Mouse (Mus musculus): ENCODE results near the gene Atg10. TPM values are rescaled to one million over a fixed set of nuclear protein-coding genes. Genes with fewer than 3 reads are reported as not detected.

The Atg10 gene
- polyA plus RNA-seq, 1 experiment from 2014 or later: 17.0 TPM

- Histone ChIP-seq H3K9me3 (replicated peaks) (no peaks in the 10 kb centered on the region), H3K27ac (no peak overlapping the region), H3K4me1 (no peaks in the 10 kb centered on the region), H3K9ac (no peak overlapping the region), H3K4me3 (no peak overlapping the region), H3K4me2 (replicated peaks) (no peak overlapping the region), H3K27me3 (no peaks in the 10 kb centered on the region), H3K36me3 (no peaks in the 10 kb centered on the region)
- no peak for ATAC-seq (ENCODE audit: low FRiP score)
- 85% methylated on average over 5 of the region's 5 CpGs for WGBS
These were observed 67.5 kb downstream of the Atg10 start for GRCm38 (mm10) chr13:91156308-91156707.

- no peak overlapping the region for H3K4me2 ChIP-seq (replicated peaks)
- no peaks in the 10 kb centered on the region for H3K27me3 ChIP-seq
- WGBS: 82% methylated on average over 4 of the region's 4 CpGs
These were observed 68.2 kb downstream of the Atg10 start for GRCm38 (mm10) chr13:91155429-91156207.

GRCm38 (mm10) chr13:91154622-91155021, 69.1 kb downstream of the Atg10 start:
- 79% methylated on average over 7 of the region's 7 CpGs for WGBS
- H3K4me2 ChIP-seq (replicated peaks): no peak overlapping the region
- H3K4me1 ChIP-seq: no peaks in the 10 kb centered on the region
- H3K27me3 ChIP-seq: no peaks in the 10 kb centered on the region
- no peak for ATAC-seq (ENCODE audit: low FRiP score)
- no peak overlapping the region for H3K27ac ChIP-seq
- H3K36me3 ChIP-seq: no peaks in the 10 kb centered on the region
- no peaks in the 10 kb centered on the region for H3K9me3 ChIP-seq (replicated peaks)
- no peak overlapping the region for H3K4me3 ChIP-seq
- H3K9ac ChIP-seq: no peak overlapping the region

More at GRCm38 (mm10) chr13:91155429-91156207, 68.2 kb downstream of the Atg10 start:
- Histone ChIP-seq H3K4me3 (no peak overlapping the region), H3K27ac (no peak overlapping the region), H3K36me3 (no peaks in the 10 kb centered on the region), H3K9ac (no peak overlapping the region), H3K4me1 (no peaks in the 10 kb centered on the region), H3K9me3 (replicated peaks) (no peaks in the 10 kb centered on the region)
- no peak for ATAC-seq (ENCODE audit: low FRiP score)

- no peak for ATAC-seq (ENCODE audit: low FRiP score)
- no peaks in the 10 kb centered on the region for H3K27me3 ChIP-seq
- no peaks in the 10 kb centered on the region for H3K36me3 ChIP-seq
- H3K9ac ChIP-seq: no peak overlapping the region
- no peaks in the 10 kb centered on the region for H3K4me1 ChIP-seq
- H3K4me2 ChIP-seq (replicated peaks): no peak overlapping the region
- no peak overlapping the region for H3K4me3 ChIP-seq
- no peaks in the 10 kb centered on the region for H3K9me3 ChIP-seq (replicated peaks)
- no peak overlapping the region for H3K27ac ChIP-seq
These were observed 87.4 kb downstream of the Atg10 start for GRCm38 (mm10) chr13:91136337-91136736.

GRCm38 (mm10) chr13:91133334-91133890, 90.4 kb downstream of the Atg10 start:
- 72% methylated on average over 5 of the region's 5 CpGs for WGBS
- H3K9ac ChIP-seq: no peak overlapping the region
- no peak overlapping the region for H3K27ac ChIP-seq
- H3K4me3 ChIP-seq: no peak overlapping the region
- no peak for ATAC-seq (ENCODE audit: low FRiP score)
- no peak overlapping the region for H3K4me2 ChIP-seq (replicated peaks)
- H3K9me3 ChIP-seq (replicated peaks): no peaks in the 10 kb centered on the region
- no peaks in the 10 kb centered on the region for H3K27me3 ChIP-seq
- peaks cover 7% of the 10 kb centered on the region for H3K4me1 ChIP-seq
- no peaks in the 10 kb centered on the region for H3K36me3 ChIP-seq

- H3K36me3 ChIP-seq: no peaks in the 10 kb centered on the region
- H3K4me1 ChIP-seq: peaks cover 7% of the 10 kb centered on the region
- no peaks in the 10 kb centered on the region for H3K27me3 ChIP-seq
- peak; percentile 82 for ATAC-seq (ENCODE audit: low FRiP score)
- H3K9me3 ChIP-seq (replicated peaks): no peaks in the 10 kb centered on the region
- H3K4me2 ChIP-seq (replicated peaks): peak overlapping the region; percentile 24; the same call in 1 of the 2 replicates
- H3K27ac ChIP-seq: peak overlapping the region; percentile 79
- WGBS: 25% methylated on average over 7 of the region's 7 CpGs
- no peak overlapping the region for H3K9ac ChIP-seq
- H3K4me3 ChIP-seq: no peak overlapping the region
These were observed 94.7 kb downstream of the Atg10 start for GRCm38 (mm10) chr13:91129071-91129470.

GRCm38 (mm10) chr13:91128581-91128980, 95.2 kb downstream of the Atg10 start:
- peak overlapping the region; percentile 79 for H3K27ac ChIP-seq
- peak; percentile 78 for ATAC-seq (ENCODE audit: low FRiP score)
- WGBS: 36% methylated on average over 1 of the region's 1 CpGs
- H3K27me3 ChIP-seq: no peaks in the 10 kb centered on the region
- H3K36me3 ChIP-seq: no peaks in the 10 kb centered on the region
- H3K4me1 ChIP-seq: peaks cover 7% of the 10 kb centered on the region
- no peak overlapping the region for H3K9ac ChIP-seq
- peak overlapping the region; percentile 24 for H3K4me2 ChIP-seq (replicated peaks)
- H3K4me3 ChIP-seq: no peak overlapping the region
- H3K9me3 ChIP-seq (replicated peaks): no peaks in the 10 kb centered on the region

GRCm38 (mm10) chr13:91118156-91118555, 105.6 kb downstream of the Atg10 start:
- 85% methylated on average over 4 of the region's 4 CpGs for WGBS
- no peaks in the 10 kb centered on the region for H3K27me3 ChIP-seq
- H3K9ac ChIP-seq: no peak overlapping the region
- no peak overlapping the region for H3K4me2 ChIP-seq (replicated peaks)
- no peak overlapping the region for H3K4me3 ChIP-seq
- H3K36me3 ChIP-seq: no peaks in the 10 kb centered on the region
- ATAC-seq (ENCODE audit: low FRiP score): no peak
- no peaks in the 10 kb centered on the region for H3K4me1 ChIP-seq
- H3K27ac ChIP-seq: no peak overlapping the region
- H3K9me3 ChIP-seq (replicated peaks): no peaks in the 10 kb centered on the region

GRCm38 (mm10) chr13:91114880-91115279, 108.9 kb downstream of the Atg10 start:
- H3K27ac ChIP-seq: no peak overlapping the region
- H3K4me3 ChIP-seq: no peak overlapping the region
- H3K9me3 ChIP-seq (replicated peaks): no peaks in the 10 kb centered on the region
- no peaks in the 10 kb centered on the region for H3K4me1 ChIP-seq
- no peaks in the 10 kb centered on the region for H3K27me3 ChIP-seq
- no peak overlapping the region for H3K9ac ChIP-seq
- ATAC-seq (ENCODE audit: low FRiP score): no peak
- WGBS: 98% methylated on average over 3 of the region's 3 CpGs
- H3K4me2 ChIP-seq (replicated peaks): no peak overlapping the region
- no peaks in the 10 kb centered on the region for H3K36me3 ChIP-seq

GRCm38 (mm10) chr13:91107308-91107946, 116.3 kb downstream of the Atg10 start:
- H3K36me3 ChIP-seq: no peaks in the 10 kb centered on the region
- H3K4me3 ChIP-seq: no peak overlapping the region
- H3K27ac ChIP-seq: no peak overlapping the region
- ATAC-seq (ENCODE audit: low FRiP score): no peak
- H3K9me3 ChIP-seq (replicated peaks): no peaks in the 10 kb centered on the region
- H3K4me1 ChIP-seq: no peaks in the 10 kb centered on the region
- no peak overlapping the region for H3K9ac ChIP-seq
- 93% methylated on average over 9 of the region's 9 CpGs for WGBS
- no peaks in the 10 kb centered on the region for H3K27me3 ChIP-seq
- no peak overlapping the region for H3K4me2 ChIP-seq (replicated peaks)

GRCm38 (mm10) chr13:91102238-91102637, 121.5 kb downstream of the Atg10 start:
- Histone ChIP-seq H3K27ac (no peak overlapping the region), H3K9me3 (replicated peaks) (no peaks in the 10 kb centered on the region), H3K27me3 (no peaks in the 10 kb centered on the region), H3K4me3 (no peak overlapping the region), H3K9ac (no peak overlapping the region), H3K4me1 (no peaks in the 10 kb centered on the region), H3K4me2 (replicated peaks) (no peak overlapping the region), H3K36me3 (no peaks in the 10 kb centered on the region)
- no peak for ATAC-seq (ENCODE audit: low FRiP score)
- 84% methylated on average over 3 of the region's 3 CpGs for WGBS

GRCm38 (mm10) chr13:91100417-91100816, 123.4 kb downstream of the Atg10 start:
- Histone ChIP-seq H3K36me3 (no peaks in the 10 kb centered on the region), H3K9me3 (replicated peaks) (no peaks in the 10 kb centered on the region), H3K4me2 (replicated peaks) (no peak overlapping the region), H3K27ac (no peak overlapping the region), H3K9ac (no peak overlapping the region), H3K4me1 (no peaks in the 10 kb centered on the region), H3K4me3 (no peak overlapping the region), H3K27me3 (no peaks in the 10 kb centered on the region)
- no peak for ATAC-seq (ENCODE audit: low FRiP score)
- WGBS: 76% methylated on average over 5 of the region's 5 CpGs

All from hindbrain, embryonic 12.5 days (tissue).